Mouse (Mus musculus): Measurements from ENCODE around the gene Cactin.

DNA sequence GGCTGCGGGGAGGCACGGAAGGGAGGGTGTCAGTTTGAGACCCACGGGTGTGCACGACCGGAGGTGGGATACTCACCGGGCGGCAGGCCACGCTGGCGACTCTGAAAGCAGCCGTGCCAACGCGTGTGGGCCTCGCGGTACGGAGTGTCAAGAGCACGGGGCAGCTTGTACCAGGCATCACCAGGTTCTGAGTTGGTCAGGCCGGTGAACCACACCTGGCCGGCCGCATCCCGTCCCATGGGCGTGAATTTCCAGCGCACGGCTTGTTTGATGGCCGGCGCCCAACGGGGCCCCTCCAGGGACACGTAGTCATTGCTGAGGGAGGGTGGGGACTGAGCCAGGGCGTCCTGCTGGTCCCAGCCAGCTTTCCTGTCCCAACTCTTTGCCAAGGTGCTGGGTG lies 43.8 kb downstream of the Cactin start:
- TF ChIP-seq CTCF (IDR thresholded peaks at IDR 0.05; ENCODE audit: low read depth, low read length) (no peak), POLR2A (IDR thresholded peaks at IDR 0.05; ENCODE audit: insufficient read depth, low read length) (no peak), EP300 (IDR thresholded peaks at IDR 0.05; ENCODE audit: insufficient read depth, low read depth, low read length) (no peak)

All from ES-Bruce4 (cell line).